Mouse (Mus musculus) lung, postnatal 10 days (tissue): Measurements from ENCODE around the gene Acin1.

Source experiments
- DNase-seq: peaks from one replicate; pipeline ENCODE4 v3.0.0; 2021

Gene Acin1

DNA sequence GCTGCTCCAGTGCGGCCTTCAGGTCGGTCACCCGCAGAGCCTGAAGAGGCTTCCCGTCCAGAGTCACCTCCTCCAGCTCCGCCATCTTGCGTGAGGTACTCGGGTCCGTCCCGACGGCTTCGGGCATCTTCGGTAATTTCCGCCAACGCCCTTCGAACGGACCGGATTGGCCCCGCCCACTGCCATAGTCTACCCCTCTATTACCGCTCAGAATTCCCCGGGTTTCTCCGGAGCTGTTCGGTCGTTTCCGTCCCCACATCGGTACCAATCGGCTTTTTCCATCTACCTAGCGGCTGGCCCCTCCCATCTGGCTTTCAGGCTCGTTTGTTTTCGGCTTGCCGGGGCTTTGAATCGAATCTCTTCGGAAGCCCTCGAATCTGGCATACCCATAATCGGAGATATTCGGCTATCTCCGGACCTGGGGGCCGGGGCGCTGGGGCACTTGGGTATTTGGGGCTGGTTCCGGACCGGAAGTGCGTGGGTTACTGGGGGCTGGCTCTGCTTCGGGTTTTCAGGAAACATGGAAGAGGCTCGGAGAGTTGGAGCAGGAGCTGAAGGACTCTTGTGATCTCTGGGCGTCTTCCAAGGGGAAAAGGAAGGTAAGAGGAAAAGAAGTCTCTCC, at the start of gene Acin1:
Gene Acin1, minus strand, starts transcription at position 410 of the 622 bp plus-strand sequence.
- DNase-seq = peak; percentile 100

DNA sequence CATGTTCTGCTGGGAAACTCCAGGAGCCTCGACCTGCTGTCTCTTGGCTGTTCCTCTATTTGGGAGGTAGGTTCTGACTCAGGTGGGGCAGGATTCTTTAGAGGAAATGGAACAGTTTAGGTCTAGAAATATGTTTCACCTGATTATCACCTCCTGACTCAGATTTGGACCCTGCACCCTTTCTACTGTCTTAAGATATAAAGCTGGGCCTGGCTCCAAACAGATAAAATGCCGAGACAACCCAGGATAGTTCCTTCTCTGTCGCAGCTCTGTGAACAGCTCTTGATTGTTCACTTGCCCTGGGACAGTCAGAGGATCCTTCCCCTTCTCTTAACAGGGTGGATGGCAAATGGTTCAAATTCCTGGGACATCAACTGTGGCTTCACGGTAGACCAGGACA, 48.5 kb upstream of the Acin1 start:
- DNase-seq = no peak

DNA sequence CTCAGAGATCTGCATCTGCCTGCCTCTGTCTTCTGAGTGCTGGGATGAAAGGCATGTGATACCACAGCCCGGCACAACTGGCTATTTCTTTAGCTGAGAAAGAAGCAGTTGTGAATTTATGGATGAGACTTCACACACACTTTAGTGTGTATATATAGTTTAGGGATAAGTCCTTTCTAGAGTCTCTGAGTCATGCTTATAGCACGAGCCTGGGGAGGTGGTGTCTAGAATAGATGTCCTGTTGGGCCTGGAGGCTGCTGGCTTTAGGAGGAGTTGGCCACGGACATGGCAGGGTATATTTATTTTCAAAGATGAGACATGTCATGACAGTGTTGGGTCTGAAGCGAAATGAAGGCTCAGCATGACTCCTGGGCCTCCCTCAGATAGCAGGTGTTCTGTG, 47.3 kb upstream of the Acin1 start:
- DNase-seq = no peak

DNA sequence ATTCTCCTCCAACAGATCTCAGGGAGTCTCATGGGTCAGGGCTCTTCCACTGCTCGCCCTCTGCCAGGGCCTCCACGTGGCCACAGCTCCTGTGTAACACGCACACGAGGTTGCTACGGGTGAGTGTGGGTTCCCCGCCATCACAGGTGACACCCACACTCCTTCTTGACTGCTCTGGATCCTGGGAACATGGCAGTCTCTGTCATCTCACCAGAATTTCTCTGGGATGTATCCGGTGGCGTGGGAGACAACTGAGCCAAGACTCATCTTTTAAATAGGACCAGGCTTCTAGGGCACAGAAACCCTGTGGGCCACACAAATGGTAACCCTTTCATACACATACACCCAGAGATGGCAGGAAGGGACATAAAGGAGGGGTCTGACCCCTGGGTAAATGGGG, 45.5 kb upstream of the Acin1 start:
- DNase-seq = no peak

DNA sequence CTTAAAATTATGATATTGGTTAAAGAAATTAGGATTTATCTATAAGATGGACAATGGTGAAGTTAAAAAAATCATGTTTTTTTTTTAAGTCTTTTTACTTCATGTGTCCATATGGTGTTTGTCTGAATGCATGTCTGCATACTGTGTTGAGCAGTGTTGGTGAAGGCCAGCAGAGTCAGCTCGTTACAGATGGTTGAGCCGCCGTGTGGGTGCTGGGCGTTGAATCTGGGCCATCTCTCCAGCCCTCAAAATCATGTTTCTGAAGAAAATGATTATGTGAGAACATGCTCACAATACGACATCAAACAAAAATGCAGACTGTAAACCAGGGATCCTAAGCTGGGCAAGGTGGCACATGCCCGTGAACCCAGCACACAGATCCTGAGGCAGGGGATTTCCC, 43.6 kb upstream of the Acin1 start:
- no peak for DNase-seq

DNA sequence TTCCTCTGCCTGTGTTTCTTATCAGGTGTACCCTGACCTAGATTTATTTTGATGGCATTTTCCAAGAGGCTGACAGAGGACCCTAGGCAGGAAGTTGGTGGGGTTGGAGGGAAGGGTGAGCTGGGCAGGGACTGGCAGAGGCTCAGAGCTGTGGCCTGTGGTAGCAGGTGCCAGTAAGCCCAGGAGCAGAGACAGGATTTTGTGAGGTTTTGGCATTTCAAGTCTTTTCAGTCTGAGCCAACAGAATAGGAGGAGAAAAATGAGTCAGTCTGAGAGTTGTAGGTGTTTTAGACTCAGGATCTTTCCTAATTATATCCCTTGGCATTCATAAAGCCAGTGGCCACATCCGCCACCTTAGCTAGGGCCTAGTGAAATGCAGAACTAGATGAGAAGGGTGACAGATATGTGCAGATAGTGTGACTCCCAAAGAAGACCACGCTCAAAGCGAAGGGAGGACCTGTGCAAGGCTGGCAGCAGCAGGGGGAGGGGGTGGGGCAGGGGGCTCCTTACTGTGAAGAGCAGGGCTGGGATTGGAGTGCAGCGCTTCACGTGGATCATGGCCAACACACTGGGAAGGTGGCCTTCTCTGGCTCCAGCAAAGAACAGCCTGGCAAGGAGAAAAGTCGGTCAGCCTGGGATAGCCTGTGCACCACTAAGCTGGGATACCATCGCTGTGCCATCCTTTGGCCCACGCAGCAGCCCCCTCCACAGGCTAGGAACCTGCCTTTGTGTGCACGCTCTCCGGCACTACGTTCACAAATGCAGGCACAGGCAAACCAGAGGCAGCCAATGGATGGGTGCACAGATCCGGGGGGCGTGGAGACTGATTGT, 42.3 kb upstream of the Acin1 start:
- DNase-seq = no peak

DNA sequence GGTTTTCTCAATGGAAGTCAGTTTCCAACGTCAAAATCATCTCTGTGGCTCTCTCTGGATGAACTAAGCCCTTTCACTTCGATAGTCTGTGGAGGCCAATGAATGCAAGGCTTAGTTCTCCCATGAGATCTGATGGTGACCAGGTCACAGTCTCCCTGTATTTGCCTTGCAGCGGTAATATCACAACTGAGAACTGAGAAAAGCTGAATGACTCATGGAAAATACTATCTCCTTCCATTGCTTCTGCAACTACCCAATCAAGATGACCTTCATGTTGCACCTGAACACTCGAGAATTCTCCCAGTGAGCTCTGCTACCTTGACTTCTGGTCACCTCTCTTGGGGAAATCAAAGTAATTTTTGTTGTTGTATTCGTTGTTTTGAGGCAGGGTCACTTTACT, 40.8 kb upstream of the Acin1 start:
- DNase-seq = no peak

DNA sequence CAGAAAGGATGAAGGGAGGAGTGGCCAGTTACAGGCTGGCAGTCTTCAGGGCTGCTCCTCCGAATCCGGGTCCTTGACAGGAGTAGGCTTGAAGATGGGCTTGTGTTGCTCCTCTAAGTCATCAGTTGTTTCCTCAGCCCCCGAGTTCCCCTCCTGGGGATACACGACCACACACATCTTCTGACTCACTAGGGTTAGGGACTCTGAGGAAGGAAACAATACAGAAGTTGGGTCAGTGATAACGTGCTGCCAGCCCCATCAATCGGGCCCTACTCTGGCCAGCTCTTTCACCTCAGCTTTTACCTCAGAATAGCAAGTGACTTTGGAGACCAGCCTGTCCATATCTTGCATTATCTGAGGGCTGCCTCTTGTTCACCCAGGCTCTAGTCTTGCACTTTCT, 37.3 kb upstream of the Acin1 start:
- no peak for DNase-seq

DNA sequence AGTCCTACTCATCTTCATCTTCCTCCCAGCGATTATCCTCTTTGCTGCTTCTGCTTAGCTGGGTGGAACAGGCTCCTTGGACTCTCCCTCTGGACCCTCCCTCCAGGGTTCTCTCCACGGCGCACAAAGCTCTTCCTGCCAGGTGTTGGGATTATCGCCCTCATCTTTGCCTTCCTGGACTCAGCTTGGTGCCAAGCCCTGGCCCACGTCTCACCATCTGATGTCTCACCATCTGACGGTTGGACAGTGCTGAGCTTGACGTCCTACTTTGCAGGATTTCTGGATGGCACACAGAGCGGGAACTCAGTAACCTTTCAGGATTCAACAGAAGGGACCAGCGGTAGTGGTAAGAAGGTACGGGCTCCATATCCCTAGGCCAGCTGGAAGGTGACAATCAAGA, 35.0 kb upstream of the Acin1 start:
- no peak for DNase-seq

DNA sequence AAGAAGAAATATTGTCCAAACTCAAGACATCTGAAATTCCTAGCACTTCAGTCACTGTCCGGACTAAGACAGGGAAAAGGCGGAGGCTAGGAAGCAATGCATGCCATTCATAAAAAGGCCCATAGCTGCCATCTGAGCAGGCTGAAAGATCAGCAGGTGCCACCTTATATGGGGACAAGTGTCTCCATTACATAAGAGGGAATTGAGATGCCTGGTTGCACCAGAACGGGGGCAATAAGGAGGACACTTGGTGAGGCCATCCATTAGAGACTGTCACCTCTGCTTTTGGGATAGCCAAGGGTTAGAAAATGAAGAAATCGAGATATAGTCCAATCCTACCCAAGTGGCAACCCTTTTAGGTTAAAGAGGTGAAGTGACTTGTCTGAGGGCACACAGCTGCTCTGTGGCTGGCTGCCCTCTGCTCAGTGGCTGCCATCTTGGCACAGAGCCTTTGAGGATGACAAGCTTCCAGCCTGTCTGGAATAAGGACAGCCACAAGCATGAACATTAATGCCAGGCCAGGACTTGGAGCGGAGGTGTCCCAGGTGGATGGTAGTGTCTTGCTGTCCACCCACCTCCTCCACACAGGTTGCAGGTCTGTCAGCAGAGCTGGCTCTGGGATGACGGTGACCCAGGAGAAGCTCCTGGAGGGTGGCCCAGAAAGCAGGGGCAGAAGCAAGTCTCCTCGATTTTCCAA, 34.1 kb upstream of the Acin1 start:
- DNase-seq = no peak

DNA sequence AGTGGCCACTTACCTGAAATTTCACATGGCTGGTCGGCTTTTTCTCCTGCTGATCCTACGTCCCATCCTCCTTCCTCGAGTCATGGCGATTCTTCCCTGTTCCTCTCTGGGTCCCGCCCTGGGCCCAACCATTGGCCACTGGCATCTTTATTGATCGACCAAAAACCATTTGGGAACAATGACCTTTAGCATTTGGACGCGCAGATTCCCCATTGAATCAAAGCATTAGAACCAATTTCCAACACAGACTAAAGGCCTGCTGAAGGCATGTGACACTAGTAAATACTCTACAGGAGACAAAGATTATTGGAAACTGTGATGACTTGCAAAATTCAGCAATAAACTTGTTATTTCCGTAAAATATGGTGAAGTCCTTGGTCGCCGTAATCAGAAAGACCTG, 33.3 kb upstream of the Acin1 start:
- DNase-seq = no peak

DNA sequence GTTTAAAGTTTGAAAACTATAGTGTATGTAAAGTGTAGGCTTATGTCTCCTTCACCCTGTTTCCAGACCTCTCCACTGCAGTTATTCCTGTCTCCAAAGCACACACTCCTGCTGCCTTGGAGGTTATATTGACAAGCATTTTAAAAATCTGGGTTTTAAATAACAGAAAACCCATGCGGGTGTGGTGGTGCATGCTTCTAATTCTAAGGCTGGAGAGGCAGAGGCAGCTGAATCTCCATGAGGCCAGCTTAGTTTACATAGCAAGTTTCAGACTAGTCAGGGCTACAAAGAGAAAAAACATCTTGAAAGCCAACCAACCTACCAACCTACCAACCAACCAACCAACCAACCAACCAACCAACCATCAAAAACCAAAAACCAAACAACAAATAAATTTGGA, 28.7 kb upstream of the Acin1 start:
- DNase-seq = no peak

DNA sequence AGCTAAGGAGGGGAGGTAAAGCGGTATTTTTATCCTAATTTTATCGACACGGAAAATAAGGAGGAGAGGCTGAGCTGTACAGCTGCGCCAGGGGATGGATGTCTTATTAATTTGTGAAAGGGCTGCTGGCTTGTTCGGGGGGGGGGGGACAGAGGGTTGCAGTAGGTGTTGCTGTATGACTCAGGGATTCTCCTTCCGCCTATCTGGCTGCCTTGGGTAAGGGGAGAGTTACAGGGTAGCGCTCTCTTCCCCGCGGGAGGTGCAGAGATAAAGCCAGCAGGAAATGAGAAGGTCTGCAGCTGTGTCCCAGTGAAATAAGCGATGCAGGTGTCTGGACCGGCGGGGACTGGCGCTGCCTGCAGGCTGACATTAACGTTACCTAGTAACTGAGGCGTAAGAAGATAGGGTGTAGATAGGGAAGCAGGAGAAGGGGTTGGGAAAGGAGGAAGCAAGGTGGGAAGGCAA, 27.9 kb upstream of the Acin1 start:
- no peak for DNase-seq

DNA sequence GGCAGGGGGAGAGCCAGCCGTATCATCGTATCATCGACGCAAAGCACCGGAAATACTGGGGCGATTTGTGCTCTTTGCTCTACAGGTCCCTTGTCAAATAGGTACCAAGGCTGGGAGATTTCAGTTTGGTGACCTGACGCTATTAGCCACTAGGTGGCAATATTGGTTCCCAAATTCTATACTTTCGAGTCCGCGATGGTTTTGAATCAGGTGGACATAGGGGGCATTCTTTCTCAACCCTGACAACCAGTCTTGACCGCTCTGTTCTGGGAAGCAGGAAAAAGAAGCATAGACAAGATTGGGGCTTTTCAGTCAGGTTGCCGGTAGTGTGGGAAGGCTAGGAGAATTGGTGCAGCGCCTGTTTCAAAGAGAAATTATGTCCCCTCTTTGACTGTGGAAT, 27.4 kb upstream of the Acin1 start:
- DNase-seq = peak; percentile 76

DNA sequence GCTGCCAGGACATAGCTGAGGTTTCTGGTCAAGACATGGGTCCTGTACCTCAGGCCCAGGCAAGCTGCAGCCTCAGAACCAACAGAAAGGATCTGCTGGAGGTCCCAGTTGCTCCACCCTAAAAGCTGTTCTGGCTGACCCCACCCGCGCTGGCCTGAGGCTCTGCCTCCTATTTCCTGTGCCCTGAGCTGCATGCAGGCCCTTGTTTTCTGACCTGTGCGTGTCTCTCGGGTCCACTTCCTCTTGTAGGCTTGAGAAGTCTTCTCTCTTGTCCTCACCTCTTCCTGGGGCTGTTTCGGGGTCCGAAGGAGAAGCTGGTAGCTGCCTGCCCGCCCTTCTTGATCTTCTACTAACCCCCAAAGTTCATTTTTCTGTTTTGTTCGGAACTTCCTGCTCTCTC, 26.1 kb upstream of the Acin1 start:
- DNase-seq = peak; percentile 57

DNA sequence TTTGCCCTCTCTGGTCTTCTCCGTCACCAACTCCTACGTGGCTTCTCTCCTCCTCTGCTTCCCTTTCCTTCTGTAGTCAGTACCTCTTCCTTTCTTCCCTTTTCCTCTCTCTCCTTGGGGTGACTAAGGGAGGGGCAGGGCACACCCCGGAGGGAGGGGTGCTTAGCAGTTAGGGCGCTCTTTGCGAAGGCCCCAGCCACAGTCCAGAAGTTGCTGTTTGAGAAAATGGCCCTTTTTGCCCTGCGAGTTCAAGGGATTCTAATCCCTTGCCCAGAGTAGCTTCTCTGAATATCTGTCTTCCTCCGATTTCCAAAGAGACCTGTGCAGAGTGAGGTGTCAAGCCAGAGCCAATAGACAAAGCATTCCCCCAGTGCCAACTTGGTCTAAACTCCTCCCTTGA, 25.3 kb upstream of the Acin1 start, which contains the start of gene Cebpe:
Gene Cebpe, minus strand, starts transcription at position 101 of the 400 bp plus-strand sequence.
- no peak for DNase-seq

DNA sequence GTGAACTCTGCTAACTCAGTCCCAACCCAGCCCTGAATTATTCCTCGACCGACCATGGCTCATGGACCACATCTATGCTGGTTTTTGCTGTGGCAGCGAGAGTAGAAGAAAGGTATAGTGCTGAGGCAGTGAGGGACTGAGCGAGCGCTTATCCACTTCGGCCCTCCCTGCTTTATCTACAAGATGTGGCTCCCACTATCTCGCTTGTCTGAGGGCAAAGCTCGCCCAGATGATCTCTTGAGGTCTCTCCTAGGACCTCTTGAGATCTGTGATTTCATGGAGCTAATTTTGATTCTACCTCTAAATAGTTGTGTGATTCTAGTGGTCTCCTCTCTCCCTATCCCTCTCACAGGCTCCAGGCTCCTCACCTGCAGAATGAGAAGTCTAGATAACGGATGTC, 22.3 kb upstream of the Acin1 start:
- DNase-seq = no peak

DNA sequence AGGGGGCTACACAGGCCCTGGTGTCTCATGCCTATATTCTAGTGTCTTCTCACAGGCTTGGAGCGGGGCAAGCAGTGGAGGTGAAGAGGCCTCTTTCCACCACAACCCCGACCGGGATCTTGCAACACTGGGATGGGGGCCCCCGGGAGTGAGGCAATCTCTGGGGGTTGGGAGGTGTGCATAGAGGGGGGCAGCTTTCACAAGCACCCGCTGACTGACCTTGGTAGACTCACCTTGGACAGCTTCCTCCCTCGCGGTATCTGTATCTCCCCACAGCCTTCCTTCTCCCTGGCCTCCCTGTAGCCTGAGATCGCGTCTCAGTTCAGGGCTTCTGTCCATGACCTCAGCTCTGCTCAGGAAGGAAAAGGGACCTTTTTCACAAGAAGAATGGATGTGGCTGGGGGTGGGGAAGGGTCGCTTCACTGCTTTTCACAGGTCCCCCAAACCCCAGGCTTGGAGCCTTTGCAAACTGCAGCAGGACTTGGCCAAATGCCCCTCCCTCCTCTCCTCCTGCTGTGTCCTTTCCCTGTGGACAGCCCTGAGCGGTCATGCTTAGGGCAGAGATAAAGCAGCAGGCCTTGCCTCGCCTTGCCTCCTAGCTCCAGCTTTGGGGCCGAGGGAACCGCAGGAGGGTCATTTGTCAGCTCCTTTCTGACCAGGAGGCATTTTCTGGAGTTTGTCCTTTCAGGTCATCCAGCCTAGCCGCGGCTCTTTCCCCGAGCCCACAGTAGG, 20.0 kb upstream of the Acin1 start:
- DNase-seq = no peak

DNA sequence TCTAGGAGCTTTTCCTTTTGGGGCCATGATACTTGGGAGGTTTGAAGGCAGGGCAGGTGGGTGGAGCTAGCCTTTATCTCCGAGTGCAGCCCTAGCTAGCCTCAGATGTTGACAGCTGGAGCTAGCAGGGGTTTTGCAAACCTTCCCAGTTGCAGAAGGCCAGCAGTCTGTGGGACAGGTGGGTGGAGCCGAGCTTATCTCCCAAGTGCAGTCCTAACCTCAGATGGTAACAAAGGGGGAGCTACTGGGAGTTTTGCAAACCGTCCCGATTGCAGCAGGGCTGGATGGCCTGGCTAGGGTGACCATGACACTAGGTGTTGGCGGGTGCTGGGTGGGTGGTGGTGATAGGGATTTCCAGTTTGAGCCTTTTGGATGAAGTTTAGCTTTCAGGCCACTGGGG, 19.1 kb upstream of the Acin1 start:
- no peak for DNase-seq

DNA sequence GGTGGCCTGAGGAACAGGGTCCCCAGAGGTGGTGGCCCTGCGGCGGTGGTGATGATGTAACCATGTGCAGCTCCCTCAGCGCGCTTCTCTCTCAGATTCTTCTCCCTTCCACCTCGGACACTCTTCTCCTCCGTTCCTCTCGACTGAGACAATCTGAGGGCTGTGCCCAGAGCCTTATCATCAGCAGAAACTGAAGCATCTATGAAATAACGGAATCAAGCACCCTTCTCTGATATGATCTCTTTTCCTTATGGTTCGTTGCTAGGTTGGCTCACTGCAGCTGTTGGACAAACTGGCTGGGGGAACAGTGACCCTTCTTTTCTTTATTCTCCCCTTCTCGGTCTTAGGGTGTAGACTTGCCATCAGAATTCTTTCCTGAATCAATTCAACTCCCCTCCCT, 16.5 kb upstream of the Acin1 start:
- no peak for DNase-seq

DNA sequence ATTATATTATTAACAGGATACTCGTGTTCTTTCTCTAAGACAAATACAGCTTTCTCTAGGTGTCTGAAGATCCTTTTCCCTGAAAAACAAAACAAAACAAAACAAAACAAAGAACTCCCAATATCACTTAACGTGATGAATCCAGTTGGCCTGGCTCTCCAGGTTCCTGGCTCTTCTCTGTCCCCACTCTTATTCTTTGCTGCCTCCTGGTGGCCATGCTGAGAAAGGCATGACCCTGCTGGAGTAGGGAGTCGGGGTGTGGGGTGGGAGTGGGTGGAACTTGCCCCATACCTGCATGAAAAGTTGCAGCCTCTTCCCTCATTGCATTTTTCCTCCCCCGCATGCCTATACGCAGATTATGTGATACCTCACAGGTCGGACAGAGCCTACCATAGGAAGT, 14.6 kb upstream of the Acin1 start:
- DNase-seq = peak; percentile 92

DNA sequence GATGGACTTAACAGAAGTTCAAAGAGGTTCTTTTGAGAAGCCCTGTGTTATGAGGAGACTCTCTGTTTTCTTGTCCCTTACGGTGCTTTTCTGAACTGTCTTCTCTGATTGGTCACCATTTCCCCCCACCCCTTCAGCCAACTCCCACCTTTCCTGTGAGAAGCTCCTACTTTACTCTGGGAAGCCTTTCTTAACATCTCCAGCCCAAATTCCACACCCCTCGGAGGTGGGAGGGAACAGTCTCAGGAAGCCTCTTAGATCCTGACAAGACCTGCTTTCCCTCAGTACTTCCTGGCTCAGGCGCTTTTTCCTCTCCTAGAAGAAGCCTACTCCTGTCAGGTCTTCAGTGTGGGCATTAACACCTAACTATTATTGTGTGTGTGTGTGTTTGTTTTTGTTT, 12.9 kb upstream of the Acin1 start:
- DNase-seq = no peak

DNA sequence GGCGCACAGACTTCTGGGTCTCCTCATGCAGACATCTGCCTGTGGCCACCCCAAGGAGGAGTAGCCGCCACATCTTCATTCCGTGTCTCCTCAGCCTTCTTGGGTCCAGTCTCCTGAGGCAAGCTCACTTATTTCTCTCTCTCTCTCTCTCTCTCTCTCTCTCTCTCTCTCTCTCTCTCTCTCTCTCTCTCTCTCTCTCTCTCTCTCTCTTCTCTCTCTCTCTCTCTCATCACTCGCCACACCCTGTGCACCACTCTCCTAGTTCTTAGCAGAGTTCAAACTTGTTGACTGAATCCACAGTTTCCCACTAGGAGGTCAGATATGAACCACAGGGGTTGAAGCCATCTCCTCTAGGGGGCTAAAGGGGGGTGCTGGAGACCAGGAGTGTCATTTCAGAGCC, 12.0 kb upstream of the Acin1 start, which contains the start of gene Gm29776:
Gene Gm29776, minus strand, starts transcription at position 101 of the 400 bp plus-strand sequence.
- DNase-seq = no peak
